Mouse (Mus musculus) CD8-positive naive resting alpha-beta T cell, adult 2 months (primary cell): ENCODE data around the gene Sh3pxd2a.

Source experiments
- DNase-seq, 2 experiments: peaks; one replicate each; pipeline ENCODE4 v3.0.0; 2022; ENCODE audit warnings: low read depth in 2 of 2, low spot score in 2 of 2

Sh3pxd2a gene

DNA sequence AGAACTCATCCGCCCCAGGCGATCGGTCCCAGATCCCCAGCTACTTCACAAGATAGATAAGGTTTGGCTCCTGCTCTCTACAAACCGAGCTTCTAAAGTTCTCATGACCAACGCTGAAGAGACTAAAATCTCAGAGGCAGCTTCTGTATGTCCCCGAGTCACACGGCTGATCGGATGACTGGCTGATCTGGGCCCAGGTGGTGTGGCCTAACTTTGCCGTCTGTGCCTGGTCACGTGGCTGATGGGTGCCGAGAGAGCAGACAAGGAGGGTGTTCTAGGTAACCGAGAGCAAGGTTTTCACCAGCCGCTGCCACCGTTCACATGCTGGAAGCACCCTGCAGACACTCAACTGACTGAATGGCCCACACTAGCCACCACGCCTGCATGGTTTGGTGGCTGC, 83.2 kb downstream of the Sh3pxd2a start:
- DNase-seq: no peak

- no peak for DNase-seq
Measured at GRCm38 (mm10) chr19:47379141-47379540, 85.1 kb downstream of the Sh3pxd2a start.

DNA sequence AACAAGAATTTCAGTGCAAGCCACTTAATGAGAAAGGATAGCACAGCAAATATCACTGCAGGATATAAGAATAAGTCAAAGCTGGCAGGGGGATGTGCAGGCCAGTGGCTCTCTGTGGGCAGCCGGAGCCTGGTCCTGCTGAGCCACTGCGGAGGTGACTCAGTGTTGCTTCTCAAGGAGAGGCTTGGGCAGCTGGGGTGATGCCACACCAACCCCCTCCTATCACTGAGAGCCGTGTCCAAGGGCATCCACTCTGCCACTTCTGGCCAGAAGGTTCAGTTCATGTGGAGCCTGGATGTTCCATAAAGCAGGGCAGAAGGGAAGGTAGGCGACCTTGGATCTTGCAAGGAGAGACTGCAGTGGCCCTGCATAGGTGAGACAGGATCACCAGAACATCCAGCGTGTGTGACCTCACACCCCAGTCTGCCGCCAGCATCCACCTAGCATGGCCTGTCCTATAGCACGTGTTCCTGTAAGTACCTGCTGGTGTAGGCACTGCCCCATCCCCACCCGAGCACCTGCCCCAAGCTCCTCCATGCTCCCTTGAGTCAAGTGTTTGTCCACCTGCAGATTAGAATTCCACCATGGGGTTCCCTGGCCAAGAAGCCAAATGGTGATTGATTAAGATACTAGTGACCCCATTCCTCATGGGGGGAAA, 89.2 kb downstream of the Sh3pxd2a start:
- DNase-seq: no peak

- peak; percentile 41 to 53 for DNase-seq
Measured at GRCm38 (mm10) chr19:47374440-47374839, 89.8 kb downstream of the Sh3pxd2a start.

DNA sequence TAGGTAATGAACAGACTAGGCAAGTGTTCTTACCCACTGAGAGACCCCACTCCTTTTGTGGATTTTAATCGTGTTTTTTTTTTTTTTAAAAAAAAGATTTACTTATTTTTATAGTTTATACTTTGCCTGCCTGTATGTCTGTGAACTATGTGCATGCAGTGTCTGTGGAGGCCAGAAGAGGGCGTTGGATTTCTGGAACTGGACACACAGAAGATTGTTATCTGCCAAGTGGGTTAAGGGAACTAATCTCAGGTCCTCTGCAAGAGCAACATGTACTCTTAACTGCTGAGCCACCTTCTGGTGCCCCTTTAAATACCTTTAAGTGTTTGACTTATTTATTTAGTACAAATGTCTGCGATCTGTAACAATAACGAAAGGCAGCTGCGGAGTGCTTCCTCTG, 92.2 kb downstream of the Sh3pxd2a start:
- no peak for DNase-seq

- no peak for DNase-seq
Measured at GRCm38 (mm10) chr19:47371521-47371920, 92.7 kb downstream of the Sh3pxd2a start.

GRCm38 (mm10) chr19:47369008-47369407, 95.2 kb downstream of the Sh3pxd2a start:
- DNase-seq: no peak

DNA sequence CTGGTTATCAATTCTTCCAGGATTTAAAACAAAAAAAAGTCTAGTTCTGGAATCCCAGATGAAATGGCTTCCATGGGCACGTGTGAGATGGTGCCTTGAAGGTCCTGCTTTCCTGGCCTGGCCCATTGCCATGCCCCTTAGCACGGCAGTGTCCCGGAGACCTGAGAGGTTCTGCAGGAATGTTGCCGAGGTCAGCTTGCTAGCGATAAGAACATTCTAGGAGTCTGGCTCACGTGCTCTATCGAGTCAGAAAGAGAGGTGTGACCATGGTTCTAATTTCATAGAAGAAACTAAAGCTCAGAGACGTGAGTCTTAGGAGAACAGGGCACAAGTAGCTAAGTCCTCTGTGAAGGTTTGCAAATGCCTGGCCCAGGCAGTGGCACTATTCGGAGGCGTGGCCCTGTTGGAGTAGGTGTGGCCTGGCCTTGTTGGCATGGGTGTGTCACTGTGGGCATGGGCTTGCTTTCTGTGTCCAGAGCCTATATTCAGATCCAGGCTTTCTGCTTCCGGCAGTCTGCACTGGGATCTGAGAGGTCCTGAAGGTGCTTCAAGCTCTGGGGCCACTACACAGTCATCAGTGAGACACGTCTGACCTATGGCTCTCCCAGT, 96.8 kb downstream of the Sh3pxd2a start:
- no peak for DNase-seq

DNA sequence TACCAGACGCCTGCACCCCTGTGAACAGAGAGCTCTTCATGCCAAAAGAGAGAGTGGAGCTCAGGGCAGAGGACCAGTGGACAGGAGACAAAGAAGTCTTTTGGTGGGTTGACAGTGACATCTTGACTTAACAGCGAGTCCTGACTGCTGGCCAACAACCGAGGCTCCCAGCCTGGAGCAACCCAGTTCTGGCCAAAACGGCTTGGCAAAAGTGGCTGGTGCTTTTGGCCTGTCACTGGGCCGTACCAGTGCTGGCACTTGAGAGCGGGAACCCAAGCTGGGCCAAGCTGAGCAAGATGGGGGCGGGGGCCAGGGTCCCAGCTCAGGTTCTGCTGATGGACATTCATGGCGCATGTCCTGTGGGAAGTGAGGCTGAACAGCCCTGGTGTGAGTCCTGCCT, 97.6 kb downstream of the Sh3pxd2a start:
- DNase-seq: no peak

DNA sequence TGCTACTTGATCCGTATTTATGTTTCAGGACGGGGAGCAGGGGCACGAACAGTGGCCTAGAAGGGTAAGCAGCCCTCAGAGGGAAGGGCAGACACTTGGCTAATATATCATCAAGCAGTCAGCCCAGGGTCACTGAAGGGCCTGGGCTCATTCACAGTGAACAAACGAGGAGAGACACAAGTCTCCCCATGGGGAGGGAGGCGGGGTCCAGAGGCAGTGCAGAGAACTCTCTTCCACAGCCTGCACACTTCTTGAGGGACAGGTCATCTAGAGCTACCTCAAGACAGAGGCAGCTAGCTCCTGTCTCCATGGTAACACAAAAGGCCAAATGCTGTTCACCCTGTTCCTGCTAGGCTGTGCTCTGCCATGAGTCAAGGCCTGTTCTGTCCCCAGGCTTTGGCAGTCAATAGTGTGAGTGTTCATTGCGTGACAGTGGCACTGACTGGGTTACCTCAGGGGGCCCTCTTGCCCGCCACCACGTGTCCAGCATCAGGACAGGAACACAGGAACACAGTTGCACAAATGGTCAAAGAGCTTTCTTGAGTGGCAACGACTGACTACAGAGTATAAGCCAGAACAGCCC, 101.0 kb downstream of the Sh3pxd2a start:
- DNase-seq: no peak

DNA sequence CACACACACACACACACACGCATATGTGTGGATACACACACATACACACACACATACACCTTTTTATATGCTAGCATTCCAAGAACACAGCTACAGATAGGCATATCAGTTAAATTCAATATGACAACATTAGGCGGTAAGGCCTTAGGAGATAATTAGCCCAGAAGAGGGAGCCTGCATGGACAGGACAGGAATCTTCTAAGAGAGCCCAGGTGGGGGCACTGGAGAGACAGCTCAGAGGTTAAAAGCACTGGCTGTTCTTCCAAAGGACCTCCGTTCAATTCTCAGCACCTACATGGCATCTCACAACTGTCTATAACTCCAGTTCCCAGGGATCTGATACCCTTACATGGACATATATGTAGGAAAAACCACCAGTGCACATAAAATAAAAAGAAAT, 103.3 kb downstream of the Sh3pxd2a start:
- DNase-seq: no peak

- no peak for DNase-seq
Measured at GRCm38 (mm10) chr19:47360017-47360416, 104.2 kb downstream of the Sh3pxd2a start.

- no peak for DNase-seq
Measured at GRCm38 (mm10) chr19:47359166-47359931, 104.9 kb downstream of the Sh3pxd2a start.

DNA sequence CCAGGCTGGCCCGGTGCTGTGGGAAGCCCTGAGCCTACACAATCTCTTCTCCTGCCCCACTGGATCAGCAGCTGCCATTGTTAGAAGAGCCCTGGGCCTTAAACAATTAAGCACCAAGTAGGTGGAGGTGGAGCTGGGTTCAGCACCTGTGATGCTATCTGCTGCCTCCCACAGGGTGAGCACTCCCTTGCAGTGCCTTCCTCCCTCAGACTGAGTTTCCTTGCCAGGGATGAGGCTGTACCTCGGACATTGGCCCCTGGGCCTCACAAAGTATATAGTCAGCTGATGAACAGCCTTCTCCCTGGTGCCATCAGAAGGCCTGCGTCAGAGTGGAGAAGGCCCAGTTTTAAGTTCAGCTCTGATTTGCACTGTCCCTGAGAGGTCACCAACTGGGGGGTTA, 106.9 kb downstream of the Sh3pxd2a start:
- no peak for DNase-seq

- peak; percentile 69 to 74 for DNase-seq
Measured at GRCm38 (mm10) chr19:47356188-47356857, 107.9 kb downstream of the Sh3pxd2a start.

- no peak for DNase-seq
Measured at GRCm38 (mm10) chr19:47354456-47354855, 109.7 kb downstream of the Sh3pxd2a start.

GRCm38 (mm10) chr19:47349043-47349442, 115.2 kb downstream of the Sh3pxd2a start:
- DNase-seq: no peak

DNA sequence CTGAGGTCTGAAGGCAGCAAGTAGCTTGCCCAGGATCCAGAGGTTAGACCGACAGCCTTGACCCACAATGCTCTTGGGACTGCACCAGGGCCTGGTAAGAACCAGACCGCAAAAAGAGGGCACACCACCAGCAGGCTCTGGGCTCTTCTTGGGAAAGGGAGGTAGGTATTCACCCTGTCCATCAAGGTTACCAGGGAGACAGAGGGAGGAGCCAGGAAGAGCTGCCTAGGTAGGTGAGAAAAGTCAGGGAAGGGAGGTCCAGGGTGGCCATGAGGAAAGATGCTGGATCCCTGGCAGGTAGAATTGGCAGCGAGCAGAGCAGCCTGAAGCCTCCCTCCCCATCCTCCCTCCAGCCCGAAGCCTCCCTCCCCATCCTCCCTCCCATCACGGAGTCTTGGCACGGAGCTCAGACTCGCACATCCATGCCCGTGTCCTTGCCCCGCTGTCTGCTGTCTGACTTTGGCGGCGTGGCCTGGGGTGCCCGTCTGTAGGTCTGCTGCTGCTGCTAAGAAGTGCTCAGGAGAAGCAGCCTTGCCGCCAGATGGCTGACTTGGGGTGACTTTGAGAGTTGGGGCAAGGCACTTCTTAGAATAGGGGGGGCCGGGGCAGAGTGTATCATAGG, 115.7 kb downstream of the Sh3pxd2a start:
- DNase-seq: no peak

GRCm38 (mm10) chr19:47347021-47347643, 117.1 kb downstream of the Sh3pxd2a start:
- no peak for DNase-seq

- no peak for DNase-seq
Measured at GRCm38 (mm10) chr19:47346606-47347005, 117.6 kb downstream of the Sh3pxd2a start.
